Mouse (Mus musculus) CH12.LX (cell line): ENCODE measurements around the gene Pik3r6. TPM values are rescaled to one million over a fixed set of nuclear protein-coding genes. Genes with fewer than 3 reads are reported as not detected.

ENCODE experiments used
- DNase-seq: peaks from one replicate; pipeline ENCODE4 v3.0.0-alpha.2; 2013; ENCODE audit errors: extremely low read depth
- H3K27ac ChIP-seq: 2 replicates; pipeline ENCODE4 v1.5.1; 2012; ENCODE audit warnings: low read depth, mild to moderate bottlenecking, control low read depth, moderate library complexity; ENCODE audit not compliant: insufficient read depth
- H3K27me3 ChIP-seq: replicated peaks from 2 replicates; pipeline ENCODE3; 2012; ENCODE audit warnings: inconsistent platforms
- H3K36me3 ChIP-seq, 2 experiments: replicated peaks in 1 of 2; 2 replicates each; pipeline versions ENCODE3 to v1.6.1; 2012; ENCODE audit warnings: inconsistent platforms in 1 of 2, low read length in 1 of 2, mild to moderate bottlenecking in 1 of 2, mixed read lengths in 1 of 2, moderate library complexity in 1 of 2; ENCODE audit not compliant: control insufficient read depth in 1 of 2, insufficient read depth in 1 of 2
- H3K4me1 ChIP-seq, 2 experiments: 2 replicates each; pipeline ENCODE4 v1.6.1; 2012; ENCODE audit warnings: inconsistent platforms in 1 of 2, moderate library complexity in 1 of 2; ENCODE audit not compliant: insufficient read depth in 2 of 2, control insufficient read depth in 1 of 2
- H3K4me2 ChIP-seq: 2 replicates; pipeline ENCODE4 v1.6.1; 2012; ENCODE audit warnings: low read depth, mild to moderate bottlenecking, control low read depth; ENCODE audit not compliant: poor library complexity, insufficient read depth, severe bottlenecking
- H3K4me3 ChIP-seq, 3 experiments: fragments of 150-350 bp in 1 of 3; sonication (generic) in 1 of 3; replicated peaks in 1 of 3; 2 replicates each; pipeline versions ENCODE3 to v1.5.1; 2011 to 2012; ENCODE audit warnings: low read depth in 2 of 3, low read length in 2 of 3, mild to moderate bottlenecking in 2 of 3, moderate library complexity in 2 of 3, control low read depth in 1 of 3, improper control_type of control experiment in 1 of 3, inconsistent platforms in 1 of 3, mixed read lengths in 1 of 3; ENCODE audit not compliant: poor library complexity in 1 of 3
- H3K79me2 ChIP-seq: replicated peaks from 2 replicates; pipeline ENCODE4 v1.6.1; 2012; ENCODE audit warnings: mild to moderate bottlenecking, moderate library complexity; ENCODE audit not compliant: control insufficient read depth, poor library complexity, insufficient read depth, severe bottlenecking; ENCODE audit errors: extremely low read depth
- H3K9ac ChIP-seq: 2 replicates; pipeline ENCODE4 v1.6.1; 2012; ENCODE audit warnings: low read depth, mild to moderate bottlenecking, control low read depth, moderate library complexity; ENCODE audit not compliant: insufficient read depth
- H3K9me3 ChIP-seq: replicated peaks from 2 replicates; pipeline ENCODE3; 2012; ENCODE audit warnings: low read length, inconsistent platforms, mixed read lengths
- BHLHE40 ChIP-seq: IDR thresholded peaks from 2 replicates; pipeline ENCODE4 v1.6.1; 2011; ENCODE audit warnings: mild to moderate bottlenecking, low read depth, low read length, improper control_type of control experiment
- CHD2 ChIP-seq: IDR thresholded peaks from 2 replicates; pipeline ENCODE4 v1.6.1; 2011; ENCODE audit warnings: low read length, improper control_type of control experiment
- CTCF ChIP-seq, 2 experiments: IDR thresholded peaks in 1 of 2; conservative IDR thresholded peaks in 1 of 2; 2 replicates each; pipeline ENCODE4 v1.5.1; 2011 to 2012; ENCODE audit warnings: low read depth in 2 of 2, low read length in 2 of 2, improper control_type of control experiment in 1 of 2, inconsistent platforms in 1 of 2, mild to moderate bottlenecking in 1 of 2, moderate library complexity in 1 of 2
- E2F4 ChIP-seq: IDR thresholded peaks from 2 replicates; pipeline ENCODE4 v1.6.1; 2011; ENCODE audit warnings: low read depth, low read length, improper control_type of control experiment; ENCODE audit not compliant: insufficient replicate concordance
- ELF1 ChIP-seq: IDR thresholded peaks from 2 replicates; pipeline ENCODE4 v1.6.1; 2014; ENCODE audit warnings: low read depth, mild to moderate bottlenecking, inconsistent platforms, low read length, improper control_type of control experiment
- ETS1 ChIP-seq: conservative IDR thresholded peaks from 2 replicates; pipeline ENCODE4 v1.6.1; 2012; ENCODE audit warnings: low read depth, mild to moderate bottlenecking, inconsistent platforms, low read length, improper control_type of control experiment, moderate library complexity
- HCFC1 ChIP-seq: IDR thresholded peaks from 2 replicates; pipeline ENCODE4 v1.6.1; 2012; ENCODE audit warnings: low read depth, mild to moderate bottlenecking, inconsistent platforms, low read length, improper control_type of control experiment
- IRF4 ChIP-seq: IDR thresholded peaks from 2 replicates; pipeline ENCODE4 v1.6.1; 2014; ENCODE audit warnings: low read depth, mild to moderate bottlenecking, inconsistent platforms, low read length, improper control_type of control experiment
- JUN ChIP-seq: IDR thresholded peaks from 2 replicates; pipeline ENCODE4 v1.6.1; 2011; ENCODE audit warnings: low read depth, mild to moderate bottlenecking, low read length, improper control_type of control experiment, moderate library complexity; ENCODE audit not compliant: insufficient read depth
- JUND ChIP-seq: conservative IDR thresholded peaks from 2 replicates; pipeline ENCODE4 v1.6.1; 2011; ENCODE audit warnings: low read depth, low read length, improper control_type of control experiment
- KAT2A ChIP-seq: IDR thresholded peaks from 2 replicates; pipeline ENCODE4 v1.6.1; 2012; ENCODE audit warnings: low read length, improper control_type of control experiment, inconsistent platforms; ENCODE audit not compliant: insufficient replicate concordance
- MEF2A ChIP-seq: IDR thresholded peaks from 2 replicates; pipeline ENCODE4 v1.6.1; 2014; ENCODE audit warnings: low read depth, mild to moderate bottlenecking, inconsistent platforms, low read length, improper control_type of control experiment, borderline replicate concordance
- MXI1 ChIP-seq: IDR thresholded peaks from 2 replicates; pipeline ENCODE4 v1.6.1; 2011; ENCODE audit warnings: mild to moderate bottlenecking, low read depth, low read length, improper control_type of control experiment
- MYC ChIP-seq: IDR thresholded peaks from 2 replicates; pipeline ENCODE4 v1.6.1; 2011; ENCODE audit warnings: low read depth, mild to moderate bottlenecking, improper control_type of control experiment, low read length
- NELFE ChIP-seq: IDR thresholded peaks from 2 replicates; pipeline ENCODE4 v1.6.1; 2011; ENCODE audit warnings: low read depth, low read length, improper control_type of control experiment
- RAD21 ChIP-seq: IDR thresholded peaks from 2 replicates; pipeline ENCODE4 v1.6.1; 2011; ENCODE audit warnings: low read depth, mild to moderate bottlenecking, low read length, improper control_type of control experiment, moderate library complexity
- RCOR1 ChIP-seq: conservative IDR thresholded peaks from 2 replicates; pipeline ENCODE4 v1.6.1; 2012; ENCODE audit warnings: low read depth, mild to moderate bottlenecking, inconsistent platforms, low read length, improper control_type of control experiment
- SMC3 ChIP-seq: IDR thresholded peaks from 2 replicates; pipeline ENCODE4 v1.6.1; 2011; ENCODE audit warnings: low read depth, low read length, improper control_type of control experiment
- TBP ChIP-seq: conservative IDR thresholded peaks from 2 replicates; pipeline ENCODE4 v1.6.1; 2011; ENCODE audit warnings: low read depth, low read length, improper control_type of control experiment
- UBTF ChIP-seq: IDR thresholded peaks from 2 replicates; pipeline ENCODE4 v1.6.1; 2012; ENCODE audit warnings: low read depth, mild to moderate bottlenecking, inconsistent platforms, low read length, improper control_type of control experiment, moderate library complexity
- USF2 ChIP-seq: conservative IDR thresholded peaks from 2 replicates; pipeline ENCODE4 v1.6.1; 2011; ENCODE audit warnings: low read depth, low read length, improper control_type of control experiment
- ZC3H11A ChIP-seq: IDR thresholded peaks from 2 replicates; pipeline ENCODE4 v1.6.1; 2012; ENCODE audit warnings: low read depth, mild to moderate bottlenecking, inconsistent platforms, low read length, improper control_type of control experiment
- ZKSCAN1 ChIP-seq: IDR thresholded peaks from 2 replicates; pipeline ENCODE4 v1.6.1; 2012; ENCODE audit warnings: low read depth, inconsistent platforms, low read length, improper control_type of control experiment, borderline replicate concordance
- ZNF384 ChIP-seq: IDR thresholded peaks from 2 replicates; pipeline ENCODE4 v1.6.1; 2012; ENCODE audit warnings: low read depth, low read length, improper control_type of control experiment, inconsistent platforms
- dilution Hi-C: fragments of 300-500 bp; cut with MboI; formaldehyde crosslinking; loops from 2 replicates; pipeline ENCODE4 v1.14.3; 2020; ENCODE audit warnings: low sequenced_read_pairs; ENCODE audit not compliant: extremely low pct_unique_long_range_greater_than_20kb, extremely low pct_ligation_motif_present
- in situ Hi-C: fragments of 300-500 bp; cut with MboI; formaldehyde crosslinking; loops from 3 replicates; pipeline ENCODE4 v1.14.3; 2019; ENCODE audit warnings: low sequenced_read_pairs, low pct_ligation_motif_present, low pct_unique_long_range_greater_than_20kb, mixed read lengths
- polyA plus RNA-seq: library from polyadenylated mRNA; unstranded; fragments of >175 nt; gene quantifications from 2 replicates; pipeline ENCODE4 v1.2.1, GENCODE M21; 2012; ENCODE audit warnings: low read depth; ENCODE audit not compliant: insufficient read length
- total RNA-seq, 2 experiments: library from RNA; depleted of rRNA; stranded (reverse); fragments of 300-350 nt in 1 of 2; fragments of >200 nt in 1 of 2; gene quantifications; 2 replicates each; pipeline ENCODE4 v1.2.3; 2012 to 2014

The Pik3r6 gene
- total and polyA plus RNA-seq, 3 experiments, result 82.9 to 90.2 (median 88.4) TPM

DNA sequence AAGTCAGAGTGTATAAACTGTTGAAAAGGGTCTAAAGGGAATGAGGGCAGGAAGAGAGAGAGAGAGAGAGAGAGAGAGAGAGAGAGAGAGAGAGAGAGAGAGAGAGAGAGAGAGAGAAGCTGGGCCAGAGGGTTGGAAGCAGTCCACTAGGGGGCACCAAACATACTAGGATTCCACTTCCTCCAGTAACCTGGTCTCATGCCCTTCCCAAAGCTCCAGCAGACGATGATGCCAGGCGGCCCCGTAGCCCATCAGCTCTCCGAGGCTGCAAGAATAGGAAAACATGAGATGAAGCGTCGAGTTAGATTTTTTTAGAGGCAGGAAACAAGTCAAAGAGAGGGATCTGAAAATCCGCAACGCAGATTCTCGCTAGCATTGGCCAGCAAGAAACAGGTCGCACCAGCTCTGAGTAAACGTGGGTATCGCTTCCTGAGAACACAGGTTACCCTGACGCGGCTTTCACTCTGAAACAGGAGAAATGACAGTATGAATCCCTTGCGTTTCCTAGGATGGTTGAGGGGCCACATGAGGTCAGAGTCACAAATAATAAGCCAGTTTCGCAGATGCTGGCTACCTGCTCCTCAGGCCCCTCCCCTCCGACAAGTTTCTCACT lies 63.7 kb downstream of the Pik3r6 start:
- no peaks in the 10 kb centered on the region for H3K36me3 ChIP-seq
- H3K9ac ChIP-seq, result no peak overlapping the region
- H3K4me3 ChIP-seq, result no peak overlapping the region
- peak; percentile 66 for DNase-seq
- no peaks in the 10 kb centered on the region for H3K27me3 ChIP-seq
- dilution Hi-C loops (no loop called here), in situ Hi-C loops (no loop called here)
- H3K79me2 ChIP-seq, result no peaks in the 10 kb centered on the region
- H3K4me1 ChIP-seq, result peaks cover 0 to 4% of the 10 kb centered on the region in 2 experiments; a peak in 2 of 4 replicates
- TF ChIP-seq HCFC1, result no peak
- TF ChIP-seq CTCF (conservative IDR thresholded peaks at IDR 0.05 in 1 of 2, IDR thresholded peaks at IDR 0.05 in 1 of 2; ENCODE audit: low read depth in 2 of 2, low read length in 2 of 2), result peak; percentile 49 to 81
- TF ChIP-seq ZNF384, result no peak
- no peak for TF ChIP-seq ETS1
- TF ChIP-seq MYC, result 0 out of 2 replicates have a peak, but pooled peaks have one; percentile 14
- no peak for TF ChIP-seq JUN
- TF ChIP-seq NELFE, result no peak
- peak; percentile 60 for TF ChIP-seq RAD21
- TF ChIP-seq ZKSCAN1, result no peak
- no peak for TF ChIP-seq BHLHE40
- no peak for TF ChIP-seq RCOR1
- no peak for TF ChIP-seq UBTF
- 0 out of 2 replicates have a peak, but pooled peaks have one; percentile 24 for TF ChIP-seq ELF1
- no peak for TF ChIP-seq TBP
- TF ChIP-seq IRF4, result no peak
- TF ChIP-seq MXI1, result no peak
- no peak for TF ChIP-seq CHD2
- peak; percentile 71 for TF ChIP-seq SMC3
- 0 out of 2 replicates have a peak, but pooled peaks have one; percentile 41 for TF ChIP-seq JUND
- TF ChIP-seq ZC3H11A, result peak; percentile 20; the same call in 1 of the 2 replicates
- no peak for TF ChIP-seq E2F4
- TF ChIP-seq MEF2A, result 0 out of 2 replicates have a peak, but pooled peaks have one; percentile 19
- TF ChIP-seq USF2, result no peak
- no peak for TF ChIP-seq KAT2A
- no peaks in the 10 kb centered on the region for H3K9me3 ChIP-seq
- no peak overlapping the region for H3K4me2 ChIP-seq
- H3K27ac ChIP-seq, result no peak overlapping the region
